Mouse (Mus musculus) forebrain, embryonic 11.5 days (tissue): ENCODE results near the gene Gm43720. TPM values are rescaled to one million over a fixed set of nuclear protein-coding genes. Genes with fewer than 3 reads are reported as not detected.

Experiments used
- ATAC-seq: fragments of 200-750 bp; cut with Nextera tagmentation; replicated peaks from 2 replicates; pipeline ENCODE4 v1.8.0; 2017; ENCODE audit warnings: moderate TSS enrichment; ENCODE audit not compliant: low FRiP score
- DNase-seq: peaks from one replicate; pipeline ENCODE4 v3.0.0-alpha.2; 2017; ENCODE audit warnings: low spot score
- H3K27ac ChIP-seq: fragments of 300-500 bp; sonication (generic); 2 replicates; pipeline ENCODE4 v1.5.1; 2014; ENCODE audit warnings: low read depth, low read length
- H3K27me3 ChIP-seq: fragments of 300-500 bp; sonication (generic); 2 replicates; pipeline ENCODE4 v1.6.1; 2014; ENCODE audit warnings: mild to moderate bottlenecking, low read length, mixed read lengths; ENCODE audit not compliant: control insufficient read depth, insufficient read depth
- H3K36me3 ChIP-seq: fragments of 300-500 bp; sonication (generic); 2 replicates; pipeline ENCODE4 v1.6.1; 2014; ENCODE audit warnings: mild to moderate bottlenecking, low read length, moderate library complexity, mixed read lengths; ENCODE audit not compliant: control insufficient read depth, insufficient read depth
- H3K4me1 ChIP-seq: fragments of 300-500 bp; sonication (generic); replicated peaks from 2 replicates; pipeline ENCODE4 v1.6.1; 2014; ENCODE audit warnings: low read length, mixed read lengths; ENCODE audit not compliant: control insufficient read depth, insufficient read depth
- H3K4me2 ChIP-seq: fragments of 300-500 bp; sonication (generic); 2 replicates; pipeline ENCODE4 v1.6.1; 2014; ENCODE audit warnings: low read depth, mild to moderate bottlenecking, low read length, moderate library complexity, mixed read lengths; ENCODE audit not compliant: severe bottlenecking
- H3K4me3 ChIP-seq: fragments of 300-500 bp; sonication (generic); 2 replicates; pipeline ENCODE4 v1.5.1; 2014; ENCODE audit warnings: low read depth, low read length
- H3K9ac ChIP-seq: fragments of 300-500 bp; sonication (generic); 2 replicates; pipeline ENCODE4 v1.6.1; 2014; ENCODE audit warnings: low read length
- H3K9me3 ChIP-seq: fragments of 300-500 bp; sonication (generic); 2 replicates; pipeline ENCODE4 v1.6.1; 2016; ENCODE audit warnings: low read length, mixed read lengths; ENCODE audit not compliant: control insufficient read depth
- WGBS: fragments of 180-500 bp; shearing (Covaris S2); extraction: QIAGEN DNeasy Blood & Tissue Kit; methylation state at CpG from one replicate; pipeline ENCODE4 v1.1.7; 2014; 5-methylcytosine and 5-hydroxymethylcytosine counted together
- polyA plus RNA-seq: library from polyadenylated mRNA; unstranded; fragments of >200 nt; fragmentation: Nextera tagmentation; extraction: Ambion mirVana; gene quantifications from 2 replicates; pipeline ENCODE4 v1.2.1, GENCODE M21; 2014

The Gm43720 gene
- 0.05 and 0.08 TPM in 2 replicates for polyA plus RNA-seq

DNA sequence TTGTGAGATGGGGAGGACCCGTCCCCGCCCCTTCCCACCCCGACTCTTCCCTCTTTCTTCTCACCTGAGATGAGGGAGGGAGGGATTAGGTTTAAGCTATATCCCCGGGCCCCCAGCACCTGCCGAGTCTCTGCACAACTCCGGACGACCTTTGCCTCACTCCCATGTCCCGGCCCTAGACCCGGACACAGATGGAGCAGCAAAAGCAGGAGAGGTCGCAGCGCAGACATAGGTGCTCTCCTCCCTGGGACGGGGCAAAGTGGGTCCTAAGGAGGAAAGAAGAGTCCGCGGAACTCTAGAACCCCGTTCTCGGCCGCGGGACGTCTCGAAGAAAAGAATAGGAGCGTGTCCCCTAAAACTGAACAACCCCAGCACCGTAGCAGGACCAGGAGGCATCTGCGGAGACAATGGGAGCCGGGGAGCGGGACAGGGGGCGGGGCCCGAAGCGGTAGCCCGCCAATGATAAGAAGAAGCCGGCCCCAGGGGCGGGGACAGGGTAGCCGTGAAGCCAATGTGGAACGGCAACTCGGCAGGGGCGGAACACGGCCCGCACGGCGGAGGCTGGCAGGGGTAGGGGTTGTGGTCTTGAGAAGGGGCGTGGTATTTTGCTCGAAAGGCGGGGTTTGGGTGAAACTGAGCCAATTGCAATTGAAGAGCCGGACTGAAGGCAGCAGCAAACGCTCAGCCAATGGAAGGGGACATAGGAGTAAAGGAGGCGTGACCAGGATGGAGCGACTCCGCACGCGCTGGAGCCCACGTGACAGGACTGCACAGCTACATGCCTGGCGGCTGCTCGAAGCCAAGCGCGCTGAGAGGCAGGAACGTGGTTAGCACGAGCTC is at the start of gene Gm43720, which contains the start of the genes Gpc2 and Stag3:
TSS of gene Gm43720 (minus strand) at position 374 of the 840 bp plus-strand sequence.
TSS of gene Gpc2 (minus strand) at position 421 of the 840 bp plus-strand sequence.
TSS of gene Stag3 (plus strand) at position 656 of the 840 bp plus-strand sequence.
- WGBS = under 1% methylated on average over 56 of the region's 56 CpGs
- peak; percentile 99 for DNase-seq
- peak; percentile 99 for ATAC-seq
- peaks cover 2% of the 10 kb centered on the region; the same call in 1 of the 2 replicates for H3K27me3 ChIP-seq
- 0 out of 2 replicates have a peak within 1 kb of the TSS, but pooled peaks have one; percentile 27 for H3K27ac ChIP-seq
- peak within 1 kb of the TSS; percentile 70 for H3K4me3 ChIP-seq
- H3K9me3 ChIP-seq = peaks cover 4% of the 10 kb centered on the region; the same call in 1 of the 2 replicates
- peak within 1 kb of the TSS; percentile 58 for H3K4me2 ChIP-seq
- no peaks in the 10 kb centered on the region; the same call in 1 of the 2 replicates for H3K36me3 ChIP-seq
- H3K9ac ChIP-seq = peak within 1 kb of the TSS; percentile 80
- peaks cover 18% of the 10 kb centered on the region for H3K4me1 ChIP-seq

DNA sequence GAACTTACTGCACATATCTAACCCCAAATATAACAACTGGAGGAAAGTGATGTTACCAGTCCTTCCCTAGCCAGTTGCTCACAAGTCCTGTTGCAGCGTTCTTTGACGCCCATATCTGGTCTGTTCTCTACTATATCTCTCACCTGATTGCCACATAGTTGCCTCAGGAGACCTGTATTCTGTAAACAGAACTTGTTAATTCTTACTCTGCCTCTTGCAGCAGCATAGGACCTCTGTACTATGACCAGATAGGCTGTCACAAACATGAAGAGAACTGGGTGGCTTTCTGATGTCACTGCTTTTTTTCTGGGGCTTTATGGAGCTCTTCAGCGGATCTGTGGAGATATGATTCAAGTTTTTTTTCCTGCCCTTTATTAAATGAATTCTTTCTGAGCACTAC is 33.0 kb upstream of the Gm43720 start:
- WGBS = 84% methylated on average over 3 of the region's 3 CpGs

DNA sequence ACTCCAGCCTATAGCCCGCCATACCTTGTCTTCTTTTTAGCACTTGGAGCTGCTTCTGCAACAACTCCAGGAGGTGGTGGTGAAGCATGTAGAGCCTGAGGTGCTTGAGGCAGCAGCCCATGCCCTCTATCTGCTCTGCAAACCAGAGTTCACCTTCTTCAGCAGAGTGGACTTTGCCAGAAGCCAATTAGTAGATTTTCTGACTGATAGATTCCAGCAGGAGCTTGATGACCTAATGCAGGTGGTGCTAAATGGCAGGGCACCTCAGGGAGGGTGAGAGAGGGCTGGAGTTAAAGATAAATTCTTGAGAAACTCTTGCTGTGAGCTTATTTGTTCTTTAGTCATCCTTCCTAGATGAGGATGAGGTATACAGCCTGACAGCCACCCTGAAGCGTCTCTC is 19.9 kb upstream of the Gm43720 start:
- Histone ChIP-seq H3K36me3 (no peaks in the 10 kb centered on the region), H3K4me2 (no peak overlapping the region), H3K9me3 (no peaks in the 10 kb centered on the region), H3K27ac (no peak overlapping the region), H3K27me3 (no peaks in the 10 kb centered on the region), H3K4me3 (no peak overlapping the region), H3K9ac (no peak overlapping the region), H3K4me1 (no peaks in the 10 kb centered on the region)
- WGBS = 86% methylated on average over 2 of the region's 2 CpGs
- ATAC-seq = no peak
- no peak for DNase-seq

More for the DNA sequence above, 33.0 kb upstream of the Gm43720 start:
- no peaks in the 10 kb centered on the region for H3K27me3 ChIP-seq
- DNase-seq (no peak), ATAC-seq (no peak)
- H3K4me3 ChIP-seq = no peak overlapping the region
- H3K9me3 ChIP-seq = no peaks in the 10 kb centered on the region
- H3K9ac ChIP-seq = no peak overlapping the region
- no peaks in the 10 kb centered on the region for H3K4me1 ChIP-seq
- H3K4me2 ChIP-seq = no peak overlapping the region
- H3K27ac ChIP-seq = no peak overlapping the region
- no peaks in the 10 kb centered on the region for H3K36me3 ChIP-seq

DNA sequence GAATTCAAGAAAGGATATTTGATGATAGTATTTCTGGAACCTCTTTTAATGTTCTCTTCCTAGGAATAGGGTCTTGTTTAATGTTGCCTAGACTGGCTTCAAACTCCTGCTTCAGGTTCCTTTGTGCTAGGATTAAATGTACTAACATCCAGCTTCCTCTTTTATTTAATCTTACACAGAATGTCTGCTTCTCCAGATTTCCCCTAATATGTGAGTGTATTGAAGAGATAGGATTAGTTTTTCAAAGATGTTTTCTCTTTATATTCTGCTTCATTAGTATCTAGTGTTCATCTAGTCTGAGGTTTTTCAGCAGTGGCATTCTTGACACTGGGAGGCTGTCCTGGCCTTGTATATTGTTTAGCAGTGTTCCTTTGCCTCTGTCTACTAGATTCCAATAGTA is 14.4 kb upstream of the Gm43720 start:
- Histone ChIP-seq H3K4me3 (no peak overlapping the region), H3K9ac (no peak overlapping the region), H3K27me3 (no peaks in the 10 kb centered on the region), H3K4me2 (no peak overlapping the region), H3K4me1 (no peaks in the 10 kb centered on the region), H3K36me3 (no peaks in the 10 kb centered on the region), H3K9me3 (no peaks in the 10 kb centered on the region), H3K27ac (no peak overlapping the region)
- ATAC-seq = no peak
- DNase-seq = no peak

DNA sequence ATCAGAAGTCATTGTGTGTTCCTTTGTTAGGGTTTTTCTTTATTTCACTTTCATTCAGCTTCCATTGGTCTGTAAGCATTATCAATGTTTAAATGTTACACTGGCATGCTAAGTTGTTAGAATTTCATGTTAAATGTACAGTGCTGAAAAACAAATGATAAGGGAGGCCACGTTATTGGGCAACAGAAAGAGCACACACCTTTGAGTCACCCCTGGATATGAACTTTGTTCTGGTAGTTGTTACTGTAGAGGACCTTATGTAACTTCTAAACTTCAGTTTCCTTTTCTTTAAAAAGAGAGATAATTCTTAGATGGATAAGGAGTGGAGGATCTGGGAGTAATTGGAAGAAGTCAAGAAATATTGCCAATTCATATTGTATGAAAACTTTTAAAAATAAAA is 11.9 kb upstream of the Gm43720 start:
- no peak for ATAC-seq
- no peaks in the 10 kb centered on the region for H3K36me3 ChIP-seq
- H3K4me2 ChIP-seq = no peak overlapping the region
- H3K9ac ChIP-seq = no peak overlapping the region
- no peak for DNase-seq
- no peaks in the 10 kb centered on the region for H3K4me1 ChIP-seq
- 78% methylated on average over 1 of the region's 1 CpGs for WGBS
- no peaks in the 10 kb centered on the region for H3K9me3 ChIP-seq
- H3K27ac ChIP-seq = no peak overlapping the region
- H3K27me3 ChIP-seq = no peaks in the 10 kb centered on the region
- no peak overlapping the region for H3K4me3 ChIP-seq

DNA sequence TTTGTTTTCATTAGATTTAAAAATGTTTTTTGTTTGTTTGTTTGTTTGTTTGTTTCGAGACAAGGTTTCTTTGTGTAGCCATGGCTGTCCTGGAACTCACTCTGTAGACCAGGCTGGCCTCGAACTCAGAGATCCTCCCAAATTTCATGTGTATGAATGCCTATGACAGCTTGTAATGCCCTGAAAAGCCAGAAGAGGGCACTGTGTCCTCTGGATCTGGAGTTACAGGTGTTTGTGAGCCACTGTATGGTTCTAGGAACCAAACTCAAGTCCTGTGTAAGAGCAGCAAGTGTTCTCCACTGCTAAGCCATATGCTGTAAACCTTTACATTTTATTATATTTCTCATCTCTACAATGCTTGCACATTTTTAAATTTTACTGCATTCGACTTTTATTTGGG is 8.1 kb upstream of the Gm43720 start:
- Histone ChIP-seq H3K36me3 (no peaks in the 10 kb centered on the region), H3K4me3 (no peak overlapping the region), H3K9ac (no peak overlapping the region), H3K4me1 (no peaks in the 10 kb centered on the region), H3K27me3 (no peaks in the 10 kb centered on the region), H3K4me2 (no peak overlapping the region), H3K9me3 (no peaks in the 10 kb centered on the region), H3K27ac (no peak overlapping the region)
- WGBS = 77% methylated on average over 3 of the region's 3 CpGs
- no peak for DNase-seq
- no peak for ATAC-seq

DNA sequence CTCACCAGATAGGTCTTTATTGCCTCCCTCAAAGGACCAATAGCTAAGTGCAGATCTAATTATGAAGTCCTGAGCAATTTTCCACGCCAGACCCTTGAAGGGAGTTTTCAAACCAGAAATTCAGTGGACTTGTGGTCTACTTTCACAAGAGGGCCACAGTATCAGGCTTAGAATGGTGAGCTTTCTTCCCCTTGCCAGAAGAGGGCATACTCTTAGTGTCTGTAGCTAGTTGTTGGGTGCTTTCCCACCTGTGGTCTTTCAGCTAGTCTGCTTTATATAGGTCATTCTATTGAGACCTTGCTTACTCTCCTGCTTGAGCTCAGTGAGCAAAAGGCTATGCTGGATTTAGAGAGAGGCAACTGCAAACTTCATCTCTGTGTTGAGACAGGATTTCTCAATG is 3.8 kb upstream of the Gm43720 start:
- DNase-seq (no peak), ATAC-seq (no peak)
- Histone ChIP-seq H3K9me3 (peaks cover 4% of the 10 kb centered on the region; the same call in 1 of the 2 replicates), H3K27me3 (peaks cover 2% of the 10 kb centered on the region; the same call in 1 of the 2 replicates), H3K36me3 (no peaks in the 10 kb centered on the region), H3K27ac (no peak overlapping the region), H3K4me2 (no peak overlapping the region), H3K4me1 (no peaks in the 10 kb centered on the region; the same call in 1 of the 2 replicates), H3K4me3 (no peak overlapping the region), H3K9ac (no peak overlapping the region)
- WGBS = 59% methylated on average over 1 of the region's 1 CpGs

DNA sequence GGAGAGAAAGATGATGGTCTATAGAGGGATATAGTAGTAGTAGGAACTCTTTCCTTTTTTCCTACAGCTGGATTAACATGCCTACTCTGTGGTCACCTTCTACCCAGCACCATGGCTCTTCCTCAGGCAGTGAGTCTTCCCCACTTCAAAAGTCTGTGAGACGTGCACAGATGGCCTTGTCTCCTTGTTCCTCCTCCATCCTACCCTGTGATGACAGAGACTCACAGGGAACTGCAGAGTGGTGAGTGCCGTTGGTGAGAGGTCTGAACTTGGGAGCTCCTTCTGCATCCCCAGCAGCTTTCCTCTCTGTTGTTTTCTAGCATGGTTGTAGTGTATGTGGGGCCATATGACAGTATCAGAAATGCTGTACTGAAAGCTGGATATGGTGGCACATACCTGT is 2.0 kb upstream of the Gm43720 start:
- peaks cover 4% of the 10 kb centered on the region; the same call in 1 of the 2 replicates for H3K9me3 ChIP-seq
- H3K4me2 ChIP-seq = no peak overlapping the region
- peaks cover 2% of the 10 kb centered on the region; the same call in 1 of the 2 replicates for H3K27me3 ChIP-seq
- no peak overlapping the region for H3K4me3 ChIP-seq
- WGBS = 83% methylated on average over 2 of the region's 2 CpGs
- H3K27ac ChIP-seq = no peak overlapping the region
- ATAC-seq (no peak), DNase-seq (no peak)
- H3K36me3 ChIP-seq = no peaks in the 10 kb centered on the region; the same call in 1 of the 2 replicates
- peaks cover 2% of the 10 kb centered on the region; the same call in 1 of the 2 replicates for H3K4me1 ChIP-seq
- no peak overlapping the region for H3K9ac ChIP-seq
